Mouse (Mus musculus): ENCODE results near the gene Mfsd11. TPM values are rescaled to one million over a fixed set of nuclear protein-coding genes. Genes with fewer than 3 reads are reported as not detected.
A peak's percentile ranks its signal among the peaks of the same experiment; 100 is the strongest.

Gene Mfsd11
- polyA plus RNA-seq, 1 experiment = 36.6 TPM

DNA sequence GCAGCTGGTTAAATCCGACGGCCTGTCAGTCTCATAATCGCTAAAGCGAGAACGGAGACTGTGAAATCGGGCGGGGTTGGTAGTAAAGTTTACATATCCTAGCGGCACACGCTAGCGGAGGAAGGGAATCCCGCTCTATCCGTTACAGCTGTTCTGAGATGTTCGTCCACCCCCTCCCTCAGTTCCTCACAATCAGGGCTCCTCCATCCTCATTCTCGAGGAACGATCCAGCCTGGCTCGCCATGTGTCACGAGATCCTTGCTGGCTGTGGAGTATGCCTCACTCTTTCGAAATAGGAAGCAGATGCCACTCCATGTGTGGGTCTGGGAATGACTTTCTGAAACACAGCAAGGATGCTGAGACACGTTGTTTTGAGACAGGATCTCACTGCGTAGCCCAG is 21.7 kb downstream of the Mfsd11 start:
- Histone ChIP-seq H3K4me1 (ENCODE audit: control insufficient read depth, insufficient read depth, low read length) (no peaks in the 10 kb centered on the region), H3K4me3 (ENCODE audit: insufficient read depth, low read length) (no peak overlapping the region), H3K27ac (ENCODE audit: insufficient read depth, low read length) (no peak overlapping the region)
- TF ChIP-seq CTCF (IDR thresholded peaks at IDR 0.05; ENCODE audit: borderline replicate concordance, insufficient read depth, low read length) (no peak), POLR2A (IDR thresholded peaks at IDR 0.05; ENCODE audit: low read depth, low read length) (no peak)

DNA sequence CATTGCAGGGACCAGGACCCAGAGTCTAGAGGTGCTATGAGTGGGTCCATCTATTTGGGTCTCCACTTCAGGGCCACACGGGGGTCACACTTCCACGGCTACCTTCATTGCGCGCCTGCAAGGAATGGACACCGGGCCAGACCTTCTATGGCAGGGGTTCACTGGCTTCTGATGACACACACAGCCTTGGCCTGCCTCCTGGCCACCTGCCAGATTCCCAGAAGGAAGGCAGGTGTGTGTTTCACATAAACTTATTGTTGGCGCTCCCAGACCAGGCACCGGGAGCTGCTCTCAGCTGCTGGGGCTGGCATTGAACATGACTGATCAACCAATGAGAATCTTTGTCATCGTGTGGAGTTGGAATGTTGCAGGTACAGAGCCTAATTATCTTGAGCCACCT is 26.2 kb downstream of the Mfsd11 start:
- Histone ChIP-seq H3K27ac (ENCODE audit: insufficient read depth, low read length) (no peak overlapping the region), H3K4me1 (ENCODE audit: control insufficient read depth, insufficient read depth, low read length) (no peaks in the 10 kb centered on the region), H3K4me3 (ENCODE audit: insufficient read depth, low read length) (no peak overlapping the region)
- TF ChIP-seq CTCF (IDR thresholded peaks at IDR 0.05; ENCODE audit: borderline replicate concordance, insufficient read depth, low read length) (no peak), POLR2A (IDR thresholded peaks at IDR 0.05; ENCODE audit: low read depth, low read length) (no peak)

DNA sequence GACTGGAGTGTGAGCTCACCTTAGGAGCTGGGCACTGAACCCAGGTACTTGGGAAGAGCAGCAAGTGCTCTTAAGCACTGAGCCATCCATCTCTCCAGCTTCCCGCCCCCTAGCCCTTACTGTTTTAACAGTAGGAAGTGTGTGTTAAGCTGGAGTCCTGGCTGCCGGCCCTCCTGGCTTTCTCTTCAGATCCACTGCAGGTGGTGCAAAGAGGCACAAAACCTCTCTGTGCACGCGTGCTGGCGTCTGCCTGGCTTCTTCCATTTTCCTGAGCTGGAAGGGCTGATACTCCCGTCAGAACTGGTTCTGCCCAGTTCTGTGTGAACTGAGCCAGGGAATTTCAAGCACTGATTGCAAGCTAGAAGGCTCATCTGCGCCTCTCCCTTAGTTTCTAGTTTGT is 28.6 kb downstream of the Mfsd11 start:
- no peak for TF ChIP-seq POLR2A (IDR thresholded peaks at IDR 0.05; ENCODE audit: low read depth, low read length)
- no peak for TF ChIP-seq CTCF (IDR thresholded peaks at IDR 0.05; ENCODE audit: borderline replicate concordance, insufficient read depth, low read length)
- no peak overlapping the region for H3K27ac ChIP-seq (ENCODE audit: insufficient read depth, low read length)
- H3K4me1 ChIP-seq (ENCODE audit: control insufficient read depth, insufficient read depth, low read length) = no peaks in the 10 kb centered on the region

DNA sequence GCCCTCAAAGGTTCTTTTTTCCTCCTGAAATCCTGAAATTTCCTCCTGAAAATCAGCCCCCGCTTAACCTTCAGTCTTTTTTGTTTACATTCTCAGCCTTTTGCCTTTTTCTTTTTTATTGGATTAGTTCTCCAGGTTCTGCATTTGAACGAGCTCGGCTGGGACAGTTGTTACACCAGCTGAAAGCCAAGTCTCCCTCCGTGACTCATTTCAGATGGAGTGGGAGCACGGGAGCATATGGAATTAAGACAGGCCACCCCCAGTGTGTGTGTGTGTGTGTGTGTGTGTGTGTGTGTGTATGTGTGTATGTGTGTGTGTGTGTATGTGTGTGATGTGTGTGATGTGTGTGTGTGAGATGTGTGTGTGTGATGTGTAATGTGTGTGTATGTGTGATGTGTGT is 29.2 kb downstream of the Mfsd11 start:
- H3K4me1 ChIP-seq (ENCODE audit: control insufficient read depth, insufficient read depth, low read length) = no peaks in the 10 kb centered on the region
- H3K27ac ChIP-seq (ENCODE audit: insufficient read depth, low read length) = no peak overlapping the region
- TF ChIP-seq CTCF (IDR thresholded peaks at IDR 0.05; ENCODE audit: borderline replicate concordance, insufficient read depth, low read length) (no peak), POLR2A (IDR thresholded peaks at IDR 0.05; ENCODE audit: low read depth, low read length) (no peak)
- H3K4me3 ChIP-seq (ENCODE audit: insufficient read depth, low read length) = no peak overlapping the region

More for the DNA sequence above, 28.6 kb downstream of the Mfsd11 start:
- no peak overlapping the region for H3K4me3 ChIP-seq (ENCODE audit: insufficient read depth, low read length)

DNA sequence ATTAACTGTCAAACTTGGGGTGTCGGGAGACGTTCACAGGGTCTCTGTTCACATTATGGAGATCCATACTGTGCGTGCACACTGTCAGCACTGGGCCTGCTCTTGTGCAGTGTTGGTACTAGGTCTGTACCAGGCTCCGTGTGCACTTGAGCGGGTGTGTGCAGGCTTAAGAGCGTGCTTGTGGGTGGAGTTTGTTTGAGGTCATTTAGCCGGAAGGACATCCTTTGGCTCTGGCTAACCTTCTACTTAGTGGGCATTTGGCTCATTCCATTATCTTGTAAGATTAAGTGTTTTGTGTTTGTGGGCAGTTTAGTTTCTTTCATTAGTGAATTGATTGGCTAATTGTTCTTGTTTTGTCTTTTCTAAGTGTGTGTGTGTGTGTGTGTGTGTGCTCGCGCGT is 30.2 kb downstream of the Mfsd11 start:
- TF ChIP-seq POLR2A (IDR thresholded peaks at IDR 0.05; ENCODE audit: low read depth, low read length) (no peak), CTCF (IDR thresholded peaks at IDR 0.05; ENCODE audit: borderline replicate concordance, insufficient read depth, low read length) (no peak)
- H3K4me3 ChIP-seq (ENCODE audit: insufficient read depth, low read length) = no peak overlapping the region
- no peaks in the 10 kb centered on the region for H3K4me1 ChIP-seq (ENCODE audit: control insufficient read depth, insufficient read depth, low read length)
- H3K27ac ChIP-seq (ENCODE audit: insufficient read depth, low read length) = no peak overlapping the region

DNA sequence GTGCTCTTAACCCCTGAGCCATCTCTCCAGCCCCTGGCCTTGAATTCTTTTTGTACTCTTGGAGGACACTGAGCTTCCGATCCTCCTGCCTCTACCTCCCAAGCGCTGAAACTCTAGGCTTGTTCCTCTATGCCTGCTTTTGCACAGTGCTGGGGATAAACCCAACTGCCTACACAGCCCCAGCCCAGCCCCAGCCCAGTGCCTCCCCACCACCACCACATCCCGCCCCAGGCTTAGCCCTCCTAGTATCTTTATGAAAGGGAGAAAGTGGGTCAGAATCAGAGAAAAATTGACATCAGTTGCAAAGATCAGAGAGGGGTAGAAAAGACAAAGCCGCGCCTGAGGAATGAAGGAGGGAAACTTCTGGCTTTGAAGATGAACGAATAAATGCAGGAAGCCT is 31.8 kb downstream of the Mfsd11 start:
- H3K27ac ChIP-seq (ENCODE audit: insufficient read depth, low read length) = no peak overlapping the region
- TF ChIP-seq CTCF (IDR thresholded peaks at IDR 0.05; ENCODE audit: borderline replicate concordance, insufficient read depth, low read length) = no peak
- TF ChIP-seq POLR2A (IDR thresholded peaks at IDR 0.05; ENCODE audit: low read depth, low read length) = no peak
- no peak overlapping the region for H3K4me3 ChIP-seq (ENCODE audit: insufficient read depth, low read length)
- H3K4me1 ChIP-seq (ENCODE audit: control insufficient read depth, insufficient read depth, low read length) = no peaks in the 10 kb centered on the region

DNA sequence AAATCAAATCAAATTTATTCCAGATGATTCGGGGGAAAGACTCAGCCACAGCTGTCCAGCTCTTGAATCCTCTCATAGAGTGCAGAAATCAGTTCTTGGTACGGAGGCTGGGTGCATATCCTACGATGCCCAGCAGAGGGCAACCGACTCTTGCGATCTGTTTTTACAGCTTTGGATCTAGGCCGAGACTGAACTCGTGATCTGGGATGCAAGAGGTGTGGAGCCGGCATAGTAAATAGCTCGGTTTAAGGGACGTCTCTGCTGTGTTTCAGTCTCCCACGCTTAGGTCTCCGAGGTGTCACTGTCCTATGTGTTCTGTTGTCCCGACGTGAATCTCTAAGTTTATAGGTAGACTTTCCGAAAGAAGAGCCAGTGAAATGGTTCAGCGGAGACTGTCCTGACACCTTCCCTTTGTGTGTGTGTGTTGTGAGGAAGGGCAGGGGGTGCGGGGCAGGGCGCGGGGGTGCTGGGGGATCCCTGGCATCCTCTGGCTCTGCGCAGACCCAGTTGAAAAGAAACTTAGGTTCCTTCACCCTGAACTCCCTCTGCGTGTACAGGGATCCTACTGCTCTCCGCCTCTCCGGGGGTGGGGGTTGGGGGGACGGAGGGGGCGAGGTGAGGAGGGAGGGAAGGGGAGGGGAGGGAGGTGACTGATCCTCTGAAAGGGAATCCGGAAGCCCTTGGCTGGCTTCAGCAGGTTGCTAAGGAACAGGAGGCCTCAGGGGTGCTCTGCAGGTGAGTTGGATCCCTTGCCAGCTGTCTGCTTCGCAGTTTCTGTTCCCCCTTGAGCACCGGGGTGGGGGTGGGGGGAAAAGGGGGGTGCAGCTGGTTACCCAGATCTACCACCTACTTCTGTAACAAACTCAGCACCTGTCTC is 33.3 kb downstream of the Mfsd11 start:
- TF ChIP-seq POLR2A (IDR thresholded peaks at IDR 0.05; ENCODE audit: low read depth, low read length) (no peak), CTCF (IDR thresholded peaks at IDR 0.05; ENCODE audit: borderline replicate concordance, insufficient read depth, low read length) (peak; percentile 45; the same call in 1 of the 2 replicates)
- Histone ChIP-seq H3K4me1 (ENCODE audit: control insufficient read depth, insufficient read depth, low read length) (no peaks in the 10 kb centered on the region), H3K27ac (ENCODE audit: insufficient read depth, low read length) (no peak overlapping the region), H3K4me3 (ENCODE audit: insufficient read depth, low read length) (peak overlapping the region; percentile 28)

DNA sequence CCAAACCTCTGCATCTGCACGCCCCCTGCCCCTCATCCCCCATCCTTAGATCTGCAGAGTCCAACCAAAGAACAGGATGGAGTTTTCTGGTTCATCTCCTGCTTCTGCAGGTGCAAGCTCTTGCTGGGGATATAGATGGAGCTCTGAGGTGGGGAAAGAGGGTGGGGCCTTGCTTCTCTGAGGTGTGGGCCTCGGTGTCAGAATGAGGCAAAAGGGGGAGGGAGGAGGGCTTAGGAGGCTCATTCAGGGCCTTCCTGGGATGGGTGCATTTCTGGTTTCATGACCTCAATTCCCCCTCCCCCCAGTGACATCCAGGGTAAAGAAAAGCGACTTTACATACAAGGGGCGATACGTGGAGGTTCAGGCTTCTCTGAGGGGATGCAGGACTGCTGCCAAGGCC is 34.9 kb downstream of the Mfsd11 start:
- Histone ChIP-seq H3K27ac (ENCODE audit: insufficient read depth, low read length) (no peak overlapping the region), H3K4me1 (ENCODE audit: control insufficient read depth, insufficient read depth, low read length) (no peaks in the 10 kb centered on the region), H3K4me3 (ENCODE audit: insufficient read depth, low read length) (no peak overlapping the region)
- TF ChIP-seq POLR2A (IDR thresholded peaks at IDR 0.05; ENCODE audit: low read depth, low read length) (no peak), CTCF (IDR thresholded peaks at IDR 0.05; ENCODE audit: borderline replicate concordance, insufficient read depth, low read length) (no peak)

DNA sequence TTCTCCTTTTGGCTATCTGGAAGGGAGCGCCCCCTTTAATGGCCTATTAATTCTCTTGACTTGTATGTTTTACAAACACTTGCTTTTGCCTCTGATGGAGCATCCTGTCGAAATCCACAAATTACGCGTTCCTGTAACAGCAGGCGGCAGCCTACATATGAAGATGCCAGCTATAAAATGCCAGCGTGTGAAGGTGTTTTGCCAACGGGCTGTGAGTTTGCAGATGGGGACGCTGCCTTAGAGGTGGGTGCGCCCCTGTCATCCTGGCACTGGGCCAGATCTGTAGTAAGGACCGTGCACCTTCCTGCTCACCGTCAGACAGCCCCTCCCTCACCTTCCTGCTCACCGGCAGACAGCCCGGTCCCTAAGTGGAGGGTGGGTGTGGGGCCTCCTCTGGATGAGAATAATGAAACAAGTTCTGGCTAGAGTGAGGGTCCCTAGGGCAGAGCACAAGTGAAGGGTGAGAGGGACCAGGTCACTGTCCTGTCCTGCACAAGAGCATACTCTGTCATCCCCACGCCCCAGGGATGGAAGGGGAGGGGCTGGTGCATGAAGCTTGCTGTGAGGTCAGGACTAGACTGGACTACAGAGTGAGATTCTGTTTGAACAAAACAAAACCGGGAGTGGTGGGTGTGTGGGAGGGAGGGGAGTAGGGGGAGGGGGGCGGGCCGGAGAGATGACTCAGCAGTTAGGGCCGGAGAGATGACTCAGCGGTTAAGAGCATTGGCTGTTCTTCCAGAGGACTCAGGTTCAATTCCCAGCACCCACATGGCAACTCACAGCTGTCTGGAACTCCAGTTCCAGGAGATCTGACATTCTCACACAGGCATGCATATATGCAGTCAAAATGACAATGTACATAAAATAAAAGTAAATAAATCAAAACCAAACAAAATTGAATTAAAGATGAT is 41.5 kb downstream of the Mfsd11 start:
- Histone ChIP-seq H3K27ac (ENCODE audit: insufficient read depth, low read length) (no peak overlapping the region), H3K4me3 (ENCODE audit: insufficient read depth, low read length) (no peak overlapping the region), H3K4me1 (ENCODE audit: control insufficient read depth, insufficient read depth, low read length) (no peaks in the 10 kb centered on the region)
- TF ChIP-seq CTCF (IDR thresholded peaks at IDR 0.05; ENCODE audit: borderline replicate concordance, insufficient read depth, low read length) (no peak), POLR2A (IDR thresholded peaks at IDR 0.05; ENCODE audit: low read depth, low read length) (no peak)

Measured in embryonic fibroblast, embryonic 13.5 days (primary cell).